Mouse (Mus musculus): Measurements from ENCODE around the gene Padi6.

The Padi6 gene

GRCm38 (mm10) chr4:140747978-140748377 is 5.5 kb upstream of the Padi6 start:
- no peak for DNase-seq

GRCm38 (mm10) chr4:140744654-140745053 is 2.2 kb upstream of the Padi6 start:
- DNase-seq: peak; percentile 30 to 52

GRCm38 (mm10) chr4:140743086-140743485 is 643 bp upstream of the Padi6 start:
- DNase-seq: no peak

- DNase-seq: no peak
Measured at GRCm38 (mm10) chr4:140741401-140741800, 1.0 kb downstream of the Padi6 start.

- no peak for DNase-seq
Measured at GRCm38 (mm10) chr4:140740655-140741054, 1.8 kb downstream of the Padi6 start.

- no peak for DNase-seq
Measured at GRCm38 (mm10) chr4:140732871-140733270, 9.6 kb downstream of the Padi6 start.

GRCm38 (mm10) chr4:140731654-140732053 is 10.8 kb downstream of the Padi6 start:
- no peak for DNase-seq

GRCm38 (mm10) chr4:140726907-140727306 is 15.5 kb downstream of the Padi6 start:
- DNase-seq: no peak

GRCm38 (mm10) chr4:140724739-140725138 is 17.7 kb downstream of the Padi6 start:
- DNase-seq: no peak

- no peak for DNase-seq
Measured at GRCm38 (mm10) chr4:140723801-140724200, 18.6 kb downstream of the Padi6 start.

- DNase-seq: no peak
Measured at GRCm38 (mm10) chr4:140723192-140723591, 19.3 kb downstream of the Padi6 start.

GRCm38 (mm10) chr4:140722710-140723109 is 19.7 kb downstream of the Padi6 start:
- DNase-seq: no peak

GRCm38 (mm10) chr4:140721968-140722490 is 20.4 kb downstream of the Padi6 start:
- DNase-seq: no peak

GRCm38 (mm10) chr4:140720091-140720490 is 22.4 kb downstream of the Padi6 start:
- no peak for DNase-seq

- DNase-seq: no peak
Measured at GRCm38 (mm10) chr4:140718436-140718835, 24.0 kb downstream of the Padi6 start.

- DNase-seq: no peak
Measured at GRCm38 (mm10) chr4:140716994-140717393, 25.4 kb downstream of the Padi6 start.

GRCm38 (mm10) chr4:140714586-140714985 is 27.9 kb downstream of the Padi6 start:
- DNase-seq: no peak

GRCm38 (mm10) chr4:140713480-140714365 is 28.7 kb downstream of the Padi6 start:
- DNase-seq: peak; percentile 58 to 66

- no peak for DNase-seq
Measured at GRCm38 (mm10) chr4:140711360-140711759, 31.1 kb downstream of the Padi6 start.

- DNase-seq: no peak
Measured at GRCm38 (mm10) chr4:140710781-140711180, 31.7 kb downstream of the Padi6 start.

GRCm38 (mm10) chr4:140709617-140710016 is 32.8 kb downstream of the Padi6 start:
- no peak for DNase-seq

GRCm38 (mm10) chr4:140709111-140709510 is 33.3 kb downstream of the Padi6 start:
- DNase-seq: no peak

GRCm38 (mm10) chr4:140708297-140708927 is 34.0 kb downstream of the Padi6 start:
- DNase-seq: no peak

GRCm38 (mm10) chr4:140707615-140708014 is 34.8 kb downstream of the Padi6 start:
- DNase-seq: no peak
